Mouse (Mus musculus) liver, embryonic 13.5 days (tissue): ENCODE measurements at regions not wholly inside any gene's neighbourhood (a gene's known extent, or its start where the extent isn't known, plus 50 kb on each side); places are given as distances from the start of the nearest gene placed in this dataset.

Source experiments
- ATAC-seq: fragments of 200-750 bp; cut with Nextera tagmentation; 2 replicates; pipeline ENCODE4 v1.8.0; 2017; ENCODE audit warnings: low read depth, mild to moderate bottlenecking, moderate number of reproducible peaks, moderate library complexity
- DNase-seq: peaks from one replicate; pipeline ENCODE4 v3.0.0; 2022
- H3K27ac ChIP-seq: fragments of 300-500 bp; sonication (generic); 2 replicates; pipeline ENCODE4 v1.5.1; 2015; ENCODE audit warnings: moderate library complexity, mild to moderate bottlenecking, inconsistent platforms
- H3K27me3 ChIP-seq: fragments of 300-500 bp; sonication (generic); 2 replicates; pipeline ENCODE4 v1.6.1; 2015; ENCODE audit warnings: mild to moderate bottlenecking, inconsistent platforms
- H3K36me3 ChIP-seq: fragments of 300-500 bp; sonication (generic); 2 replicates; pipeline ENCODE4 v1.6.1; 2015; ENCODE audit warnings: mild to moderate bottlenecking, inconsistent platforms
- H3K4me1 ChIP-seq: fragments of 300-500 bp; sonication (generic); replicated peaks from 2 replicates; pipeline ENCODE4 v1.6.1; 2015; ENCODE audit warnings: inconsistent platforms
- H3K4me2 ChIP-seq: fragments of 300-500 bp; sonication (generic); 2 replicates; pipeline ENCODE4 v1.6.1; 2015; ENCODE audit warnings: inconsistent platforms, mild to moderate bottlenecking, moderate library complexity
- H3K4me3 ChIP-seq: fragments of 300-500 bp; sonication (generic); replicated peaks from 2 replicates; pipeline ENCODE4 v1.5.1; 2015; ENCODE audit warnings: mild to moderate bottlenecking, inconsistent platforms
- H3K9ac ChIP-seq: fragments of 300-500 bp; sonication (generic); 2 replicates; pipeline ENCODE4 v1.6.1; 2015; ENCODE audit warnings: mild to moderate bottlenecking, inconsistent platforms
- H3K9me3 ChIP-seq: fragments of 300-500 bp; sonication (generic); replicated peaks from 2 replicates; pipeline ENCODE4 v1.6.1; 2016; ENCODE audit warnings: inconsistent platforms
- WGBS: fragments of 180-500 bp; shearing (Covaris S2); methylation state at CpG from one replicate; pipeline ENCODE4 v1.1.7; 2015; ENCODE audit not compliant: insufficient replicate concordance; 5-methylcytosine and 5-hydroxymethylcytosine counted together

GRCm38 (mm10) chr15:64434502-64434901 lies 374.2 kb upstream of the Fam49b start:
- H3K4me2 ChIP-seq = no peak overlapping the region
- DNase-seq = no peak

GRCm38 (mm10) chr15:64434908-64435307 lies 374.6 kb upstream of the Fam49b start:
- Histone ChIP-seq H3K4me2 (no peak overlapping the region), H3K36me3 (no peaks in the 10 kb centered on the region), H3K9me3 (no peaks in the 10 kb centered on the region), H3K4me1 (no peaks in the 10 kb centered on the region), H3K27me3 (no peaks in the 10 kb centered on the region), H3K27ac (no peak overlapping the region), H3K4me3 (no peak overlapping the region), H3K9ac (no peak overlapping the region)
- DNase-seq (no peak), ATAC-seq (no peak)
- WGBS = 58% methylated on average over 2 of the region's 2 CpGs

More at GRCm38 (mm10) chr15:64434502-64434901, 374.2 kb upstream of the Fam49b start:
- ATAC-seq = no peak
- Histone ChIP-seq H3K36me3 (no peaks in the 10 kb centered on the region), H3K27ac (no peak overlapping the region), H3K27me3 (no peaks in the 10 kb centered on the region), H3K9me3 (no peaks in the 10 kb centered on the region), H3K4me3 (no peak overlapping the region), H3K4me1 (no peaks in the 10 kb centered on the region), H3K9ac (no peak overlapping the region)
- 8% methylated on average over 3 of the region's 3 CpGs for WGBS

GRCm38 (mm10) chr15:64445076-64445475 lies 372.4 kb upstream of the Gm21798 start:
- Histone ChIP-seq H3K27ac (no peak overlapping the region), H3K9ac (no peak overlapping the region), H3K36me3 (no peaks in the 10 kb centered on the region), H3K9me3 (no peaks in the 10 kb centered on the region), H3K27me3 (no peaks in the 10 kb centered on the region), H3K4me1 (no peaks in the 10 kb centered on the region), H3K4me3 (no peak overlapping the region), H3K4me2 (no peak overlapping the region)
- 55% methylated on average over 4 of the region's 4 CpGs for WGBS
- DNase-seq = no peak
- ATAC-seq = no peak

GRCm38 (mm10) chr15:64446411-64447072 lies 371.0 kb upstream of the Gm21798 start:
- Histone ChIP-seq H3K27me3 (no peaks in the 10 kb centered on the region), H3K9me3 (no peaks in the 10 kb centered on the region), H3K4me3 (no peak overlapping the region), H3K9ac (no peak overlapping the region), H3K36me3 (no peaks in the 10 kb centered on the region), H3K4me1 (no peaks in the 10 kb centered on the region), H3K4me2 (no peak overlapping the region), H3K27ac (no peak overlapping the region)
- DNase-seq = no peak
- 67% methylated on average over 9 of the region's 9 CpGs for WGBS
- ATAC-seq = no peak

- Histone ChIP-seq H3K4me1 (no peaks in the 10 kb centered on the region), H3K4me3 (no peak overlapping the region), H3K27ac (no peak overlapping the region), H3K9ac (no peak overlapping the region), H3K9me3 (no peaks in the 10 kb centered on the region), H3K36me3 (no peaks in the 10 kb centered on the region), H3K4me2 (no peak overlapping the region), H3K27me3 (no peaks in the 10 kb centered on the region)
- DNase-seq (no peak), ATAC-seq (no peak)
- WGBS = 33% methylated on average over 5 of the region's 5 CpGs
These were observed 370.1 kb upstream of the Gm21798 start for GRCm38 (mm10) chr15:64447239-64447952.

- H3K4me1 ChIP-seq = no peaks in the 10 kb centered on the region
- H3K9ac ChIP-seq = no peak overlapping the region
- H3K4me2 ChIP-seq = no peak overlapping the region
- no peak overlapping the region for H3K27ac ChIP-seq
- no peak for DNase-seq
- WGBS = 66% methylated on average over 7 of the region's 7 CpGs
- no peak overlapping the region for H3K4me3 ChIP-seq
- no peaks in the 10 kb centered on the region for H3K36me3 ChIP-seq
- no peaks in the 10 kb centered on the region for H3K9me3 ChIP-seq
- ATAC-seq = no peak
- no peaks in the 10 kb centered on the region for H3K27me3 ChIP-seq
These were observed 368.8 kb upstream of the Gm21798 start for GRCm38 (mm10) chr15:64448581-64449140.

- Histone ChIP-seq H3K27ac (no peak overlapping the region), H3K4me1 (no peaks in the 10 kb centered on the region), H3K9ac (no peak overlapping the region), H3K9me3 (no peaks in the 10 kb centered on the region), H3K27me3 (no peaks in the 10 kb centered on the region), H3K36me3 (no peaks in the 10 kb centered on the region), H3K4me3 (no peak overlapping the region), H3K4me2 (no peak overlapping the region)
- no peak for ATAC-seq
- 55% methylated on average over 1 of the region's 1 CpGs for WGBS
- no peak for DNase-seq
These were observed 346.8 kb upstream of the Gm21798 start for GRCm38 (mm10) chr15:64470743-64471142.

- no peaks in the 10 kb centered on the region for H3K36me3 ChIP-seq
- no peaks in the 10 kb centered on the region for H3K27me3 ChIP-seq
- no peaks in the 10 kb centered on the region for H3K4me1 ChIP-seq
- ATAC-seq = no peak
- no peaks in the 10 kb centered on the region for H3K9me3 ChIP-seq
- no peak overlapping the region for H3K27ac ChIP-seq
- H3K4me2 ChIP-seq = no peak overlapping the region
- no peak overlapping the region for H3K9ac ChIP-seq
- no peak overlapping the region for H3K4me3 ChIP-seq
- DNase-seq = no peak
- 40% methylated on average over 2 of the region's 2 CpGs for WGBS
These were observed 345.9 kb upstream of the Gm21798 start for GRCm38 (mm10) chr15:64471597-64471996.

- H3K9me3 ChIP-seq = no peaks in the 10 kb centered on the region
- 81% methylated on average over 1 of the region's 1 CpGs for WGBS
- no peak overlapping the region for H3K4me3 ChIP-seq
- no peak overlapping the region for H3K9ac ChIP-seq
- DNase-seq (no peak), ATAC-seq (no peak)
- H3K4me2 ChIP-seq = no peak overlapping the region
- H3K36me3 ChIP-seq = no peaks in the 10 kb centered on the region
- H3K27me3 ChIP-seq = no peaks in the 10 kb centered on the region
- H3K4me1 ChIP-seq = no peaks in the 10 kb centered on the region
- no peak overlapping the region for H3K27ac ChIP-seq
These were observed 343.3 kb upstream of the Gm21798 start for GRCm38 (mm10) chr15:64474236-64474635.

GRCm38 (mm10) chr15:64477131-64477530 lies 340.4 kb upstream of the Gm21798 start:
- no peak for ATAC-seq

GRCm38 (mm10) chr15:64480625-64481024 lies 336.9 kb upstream of the Gm21798 start:
- H3K4me2 ChIP-seq = no peak overlapping the region
- no peak for ATAC-seq
- H3K9me3 ChIP-seq = no peaks in the 10 kb centered on the region
- DNase-seq = no peak
- WGBS = 63% methylated on average over 6 of the region's 6 CpGs
- no peak overlapping the region for H3K27ac ChIP-seq
- H3K36me3 ChIP-seq = no peaks in the 10 kb centered on the region
- no peaks in the 10 kb centered on the region for H3K4me1 ChIP-seq
- no peaks in the 10 kb centered on the region for H3K27me3 ChIP-seq
- no peak overlapping the region for H3K4me3 ChIP-seq
- no peak overlapping the region for H3K9ac ChIP-seq

More at GRCm38 (mm10) chr15:64477131-64477530, 340.4 kb upstream of the Gm21798 start:
- Histone ChIP-seq H3K4me1 (no peaks in the 10 kb centered on the region), H3K27ac (no peak overlapping the region), H3K9ac (no peak overlapping the region), H3K9me3 (no peaks in the 10 kb centered on the region), H3K27me3 (no peaks in the 10 kb centered on the region), H3K4me3 (no peak overlapping the region), H3K4me2 (no peak overlapping the region), H3K36me3 (no peaks in the 10 kb centered on the region)
- 59% methylated on average over 5 of the region's 5 CpGs for WGBS
- no peak for DNase-seq

GRCm38 (mm10) chr15:64481226-64481625 lies 336.3 kb upstream of the Gm21798 start:
- Histone ChIP-seq H3K4me2 (no peak overlapping the region), H3K4me1 (no peaks in the 10 kb centered on the region), H3K9ac (no peak overlapping the region), H3K4me3 (no peak overlapping the region), H3K27me3 (no peaks in the 10 kb centered on the region), H3K9me3 (no peaks in the 10 kb centered on the region), H3K27ac (no peak overlapping the region), H3K36me3 (no peaks in the 10 kb centered on the region)
- no peak for DNase-seq
- no peak for ATAC-seq
